Mouse (Mus musculus): ENCODE data around the gene Smoc1. TPM values are rescaled to one million over a fixed set of nuclear protein-coding genes. Genes with fewer than 3 reads are reported as not detected.

Smoc1 gene
- polyA plus RNA-seq (2015; fragmentation: Nextera tagmentation; extraction: Ambion mirVana) = 2.2 and 2.9 TPM in 2 replicates

DNA sequence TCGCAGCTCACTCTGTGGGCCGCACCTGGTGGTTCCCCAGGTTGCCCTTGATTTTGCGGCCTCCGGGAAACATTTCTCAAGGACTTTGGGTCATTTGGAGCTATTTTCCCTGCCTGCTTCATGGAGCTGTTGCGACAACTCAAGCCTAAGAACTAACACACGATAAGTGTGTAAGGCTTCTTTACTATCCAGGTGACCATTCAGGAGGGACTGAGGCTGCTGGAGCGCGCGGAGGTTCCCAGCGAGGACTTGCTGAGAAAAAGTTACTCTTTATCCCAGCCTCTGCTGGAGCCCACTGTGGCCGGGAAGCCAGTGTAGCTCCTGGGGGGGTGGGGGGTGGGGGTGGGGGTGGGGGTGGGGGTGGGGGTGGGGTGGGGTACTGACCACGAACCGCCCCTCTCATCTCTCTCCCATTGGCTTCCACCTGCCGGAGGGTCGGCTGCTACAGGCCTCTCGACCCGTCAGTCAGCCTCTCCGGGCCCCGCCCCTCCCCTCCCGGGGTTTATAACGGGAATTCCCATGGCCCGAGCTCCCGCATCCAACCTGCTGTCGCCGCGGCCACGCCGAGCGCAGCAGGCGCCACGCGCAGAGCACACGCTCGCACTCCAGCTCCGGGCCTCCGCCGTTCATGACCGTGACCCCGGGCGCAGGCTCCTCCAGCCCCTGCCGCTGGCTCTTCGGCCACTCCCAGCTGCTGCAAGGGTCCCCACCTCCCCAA lies at the start of gene Smoc1:
Gene Smoc1 (plus strand): TSS at position 532 of the 718 bp plus-strand sequence.

Small RNA genes lying within 50 kb of the gene (microRNA-seq; reads per million reads assigned to microRNA genes)
- not detected for gene Mir3067

Other genes starting within 250 kb of the Smoc1 start
- 20.1 and 22.1 TPM in 2 replicates for gene Susd6, start 236.3 kb upstream of the Smoc1 start, polyA plus RNA-seq (2015; fragmentation: Nextera tagmentation; extraction: Ambion mirVana)
- 380 and 458 TPM in 2 replicates for gene Srsf5, start 81.3 kb upstream of the Smoc1 start, polyA plus RNA-seq (2015; fragmentation: Nextera tagmentation; extraction: Ambion mirVana)
- gene Slc10a1, start 58.1 kb upstream of the Smoc1 start, polyA plus RNA-seq (2015; fragmentation: Nextera tagmentation; extraction: Ambion mirVana) = 0.35 and 0.81 TPM in 2 replicates